Mouse (Mus musculus) mouse trophoblast stem cell (cell line): ENCODE measurements around the gene Frem2.

ENCODE experiments used
- in situ Hi-C, 2 experiments: fragments of 300-500 bp; cut with MseI, MboI; formaldehyde crosslinking; loops; 2 replicates in 1 of 2; 3 replicates in 1 of 2; pipeline ENCODE4 v1.15.1; 2025

The Frem2 gene

DNA sequence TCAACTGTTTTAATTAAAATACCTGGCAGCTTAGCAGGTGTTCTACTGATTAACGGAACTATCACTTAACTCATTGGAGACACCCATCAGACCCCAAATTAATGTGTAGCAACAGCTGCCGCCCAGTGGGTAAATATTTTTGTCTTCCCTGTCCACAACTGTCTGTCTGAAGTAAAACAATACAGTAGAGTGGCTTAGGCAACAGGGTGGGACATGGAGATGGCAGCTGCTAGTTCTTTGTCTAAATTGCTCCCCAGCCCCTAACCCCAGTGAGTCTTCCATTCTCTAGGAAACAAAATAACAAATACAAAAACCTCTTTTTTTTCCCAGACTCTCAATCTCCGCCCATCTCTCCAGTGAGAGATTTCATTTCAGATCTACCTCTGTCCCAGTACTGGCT lies 36.2 kb downstream of the Frem2 start:
- in situ Hi-C loops, result no loop called here

DNA sequence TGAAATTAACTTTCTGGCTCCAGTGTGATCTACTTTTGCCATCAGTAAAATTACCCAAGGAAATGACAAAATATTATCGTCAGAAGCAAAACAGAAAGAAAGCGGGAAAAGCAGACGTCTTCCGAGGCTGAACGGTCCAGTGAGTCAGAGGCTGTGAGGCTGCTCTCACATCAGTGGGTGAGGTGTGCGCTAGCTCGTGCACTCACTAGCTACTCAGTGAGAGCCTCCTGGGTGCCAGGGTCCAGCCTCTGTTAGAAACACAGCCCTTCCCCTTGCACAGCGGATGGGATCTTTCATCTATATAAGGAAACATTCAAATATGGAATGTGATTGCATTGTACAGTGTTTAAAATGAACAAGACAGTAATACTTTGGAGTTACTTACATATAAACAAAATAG lies 36.8 kb downstream of the Frem2 start:
- in situ Hi-C loops, result no loop called here

DNA sequence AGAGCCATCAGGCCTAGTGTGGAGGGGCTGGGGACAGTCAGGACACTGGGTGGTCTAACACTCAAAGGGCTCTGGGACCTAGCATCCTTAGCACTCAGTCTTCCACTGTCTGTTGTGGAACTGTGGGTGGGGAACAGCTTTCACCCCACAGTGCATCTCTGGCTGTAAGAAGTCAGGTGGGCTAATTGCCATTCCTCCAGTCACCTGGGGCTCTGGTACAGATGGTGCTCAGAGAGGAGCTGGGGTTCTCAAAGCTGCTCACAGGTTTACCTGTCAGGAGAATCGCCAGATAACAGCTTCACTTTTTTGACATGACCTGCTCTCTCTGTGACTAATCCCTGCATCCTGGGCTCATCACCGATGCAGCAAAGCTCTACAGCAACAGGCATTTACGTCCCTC lies 46.0 kb downstream of the Frem2 start:
- in situ Hi-C loops, result no loop called here

DNA sequence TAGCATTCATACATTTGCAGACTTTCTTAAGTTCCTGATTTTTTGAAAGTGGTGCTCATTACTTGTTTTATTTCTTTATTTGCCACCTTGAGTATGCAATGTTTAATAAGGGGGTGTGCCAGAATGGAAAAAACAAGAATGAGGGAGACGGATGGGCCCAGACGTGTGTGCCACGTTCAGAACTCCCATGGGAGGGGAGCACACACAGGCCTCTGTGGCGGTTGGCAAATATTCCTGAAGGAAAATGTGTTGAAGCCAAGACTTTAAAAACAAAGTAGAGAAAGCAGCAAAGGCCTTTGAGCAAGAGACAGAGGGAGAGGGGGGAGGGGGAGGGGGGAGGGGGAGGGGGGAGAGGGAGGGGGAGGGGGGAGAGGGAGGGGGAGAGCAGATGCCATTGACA lies 47.3 kb downstream of the Frem2 start:
- in situ Hi-C loops, result no loop called here

DNA sequence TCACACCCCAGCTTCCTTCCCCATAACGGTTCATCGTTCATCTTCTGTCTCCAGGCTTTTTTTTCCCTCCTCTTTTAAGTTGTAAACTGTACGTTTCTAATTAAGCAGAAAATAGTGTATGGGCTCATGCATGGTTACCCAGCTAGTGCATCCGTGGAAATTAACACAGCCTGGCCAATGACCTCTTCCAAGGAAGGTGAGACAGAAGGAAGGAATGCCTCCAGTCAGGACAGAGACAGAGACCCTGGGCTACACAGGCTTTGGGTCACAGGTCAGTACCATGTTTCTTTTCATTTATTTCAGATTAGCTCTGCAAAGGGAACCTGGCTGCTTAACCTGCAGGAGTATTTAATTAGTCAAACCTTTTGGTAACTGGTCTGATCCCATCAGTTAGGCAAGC lies 57.0 kb downstream of the Frem2 start:
- in situ Hi-C loops, result no loop called here

DNA sequence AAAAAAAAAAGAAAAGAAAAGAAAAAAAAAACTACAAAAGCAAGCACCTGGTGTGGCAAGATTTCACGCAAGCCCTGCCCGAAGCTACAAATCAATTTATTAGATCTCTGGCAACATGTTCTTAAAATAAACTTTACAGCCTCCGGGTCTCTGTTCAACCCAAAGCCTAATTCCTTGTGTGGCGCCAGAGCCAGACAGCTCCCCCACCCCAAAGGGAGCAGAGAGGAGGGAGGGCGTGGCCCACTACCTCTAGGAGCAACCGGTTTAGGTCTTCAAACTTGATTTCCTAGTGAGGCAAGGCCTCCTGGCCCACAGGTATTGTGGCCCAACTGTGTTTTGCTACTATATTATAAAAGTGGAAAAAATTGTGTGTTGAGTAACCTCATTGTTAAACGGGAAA lies 57.8 kb downstream of the Frem2 start:
- in situ Hi-C loops, result no loop called here

DNA sequence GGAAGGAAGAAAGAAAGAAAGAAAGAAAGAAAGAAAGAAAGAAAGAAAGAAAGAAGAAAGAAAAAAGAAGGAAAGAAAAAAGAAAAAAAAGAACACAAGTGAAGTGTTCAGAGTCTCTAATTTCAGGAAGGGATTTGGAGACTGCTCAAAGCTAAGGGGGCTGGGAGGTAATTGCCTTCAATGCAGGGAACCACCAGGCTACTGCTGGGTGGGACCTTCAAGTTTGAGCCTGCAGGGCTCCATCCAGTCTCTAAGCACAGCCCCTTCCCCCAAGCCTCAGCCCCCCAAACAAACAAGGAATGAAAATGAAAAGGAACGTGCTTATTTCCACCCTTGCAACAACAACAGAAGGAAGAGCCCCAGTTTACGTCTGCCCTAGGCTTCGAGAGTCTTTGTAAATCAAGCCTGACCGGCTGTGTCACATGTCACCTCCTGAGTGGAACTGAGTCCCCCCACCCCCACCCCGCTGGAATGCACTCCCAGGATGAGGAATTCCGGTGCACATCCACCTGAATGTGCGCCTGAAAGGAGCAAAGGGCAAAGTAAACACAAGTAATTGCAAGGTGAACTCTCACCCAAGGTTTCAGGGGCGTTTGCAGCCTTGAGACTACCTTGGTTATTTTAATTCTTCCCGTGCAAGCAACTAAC lies 58.9 kb downstream of the Frem2 start:
- in situ Hi-C loops, result no loop called here

DNA sequence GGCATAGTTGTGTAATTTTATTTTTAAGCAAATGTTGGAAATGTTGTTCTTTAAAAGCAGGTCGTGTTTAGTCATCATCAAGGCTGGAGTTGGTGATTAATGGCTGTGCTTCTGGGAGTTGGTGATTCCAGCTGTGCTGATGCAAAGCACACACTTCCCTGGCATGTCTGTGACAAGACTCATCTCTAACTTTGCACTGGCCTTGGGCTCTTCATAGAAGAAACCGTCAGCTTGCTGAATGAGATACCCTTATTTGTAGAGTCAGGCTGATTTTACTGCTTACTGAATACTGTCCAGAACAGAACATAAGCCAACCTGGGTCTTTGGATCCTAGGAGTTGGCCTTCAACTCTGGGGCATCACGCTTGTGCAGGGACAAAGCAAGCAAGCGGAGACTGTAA lies 62.7 kb downstream of the Frem2 start:
- in situ Hi-C loops, result no loop called here

DNA sequence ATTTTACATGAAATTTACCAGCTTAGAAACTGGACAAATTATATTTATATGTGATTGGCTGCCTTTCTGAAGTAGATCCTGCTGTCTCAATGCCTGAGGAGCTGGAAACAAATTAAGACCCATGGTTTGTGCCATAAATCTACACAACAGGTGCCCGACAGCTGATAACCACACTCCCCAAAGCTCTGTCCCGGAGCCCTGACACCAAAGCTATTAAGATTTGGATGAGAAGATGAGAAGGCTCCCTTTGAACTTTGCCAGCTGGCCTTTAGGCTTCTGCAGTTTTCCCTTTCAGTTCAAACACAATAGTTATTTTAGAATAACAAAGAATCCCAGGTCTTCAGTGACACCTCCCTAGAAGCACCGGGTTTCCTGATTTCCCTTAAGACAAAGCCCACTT lies 63.4 kb downstream of the Frem2 start:
- in situ Hi-C loops, result no loop called here

DNA sequence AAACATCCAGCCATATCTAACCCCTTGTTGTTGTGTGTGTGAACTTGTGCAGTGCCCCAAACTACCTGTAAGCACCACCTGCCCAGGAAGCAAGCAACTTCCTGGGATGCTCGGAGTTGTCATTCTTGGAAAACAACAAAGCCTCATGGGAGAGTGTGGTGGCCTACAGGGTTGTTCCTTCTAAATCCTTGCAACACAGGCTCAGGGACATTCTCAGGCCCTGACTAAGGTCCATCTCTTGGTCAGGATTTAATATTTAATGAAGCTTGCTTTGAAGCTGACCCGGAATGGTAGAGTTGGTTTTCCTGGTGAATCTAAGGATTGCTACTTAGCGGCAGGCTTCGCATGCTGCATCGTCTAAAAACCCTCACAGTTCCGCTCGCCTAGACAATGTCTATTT lies 65.1 kb downstream of the Frem2 start:
- in situ Hi-C loops, result no loop called here

DNA sequence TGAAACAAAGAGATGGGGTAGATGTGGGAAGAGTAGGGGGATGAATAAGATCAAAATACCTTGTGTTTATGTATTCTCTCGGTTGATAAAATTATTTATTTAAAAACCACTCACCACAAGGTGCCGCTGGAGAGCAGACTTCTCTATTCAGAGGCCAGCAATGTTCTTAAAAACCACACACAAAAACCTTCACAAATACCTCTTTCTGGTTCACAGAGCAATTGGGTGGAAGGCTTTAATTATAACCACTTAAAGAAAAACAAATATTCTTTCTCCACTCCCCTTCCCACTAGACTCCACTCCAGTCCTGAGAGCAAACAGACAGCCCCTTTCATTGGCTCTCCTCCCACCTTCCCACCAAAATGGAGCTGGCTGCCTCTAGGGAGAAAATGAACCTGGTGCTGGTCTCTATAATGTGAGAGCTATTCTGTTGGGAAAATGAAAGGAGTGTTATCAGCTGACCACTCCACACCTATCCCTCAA lies 67.0 kb downstream of the Frem2 start:
- in situ Hi-C loops, result no loop called here

DNA sequence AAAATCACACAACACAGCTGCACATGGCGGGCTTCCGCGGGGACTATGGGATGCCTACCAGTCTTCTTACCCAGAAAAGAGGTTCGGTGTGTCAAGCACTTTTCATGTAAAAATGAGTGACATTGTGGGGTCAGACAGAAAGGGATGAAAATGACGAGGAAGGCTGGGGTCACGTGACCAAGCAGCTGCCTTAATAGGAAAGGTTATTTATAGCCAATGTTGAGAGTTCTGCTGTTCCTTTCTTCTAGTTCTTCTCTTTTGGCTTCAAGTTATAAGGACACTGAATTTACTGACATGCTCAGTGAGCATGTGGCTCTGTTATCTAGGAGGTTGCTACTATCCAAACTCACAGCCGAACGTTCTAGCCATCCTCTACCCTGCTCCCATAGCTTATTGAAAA lies 73.9 kb downstream of the Frem2 start:
- in situ Hi-C loops, result no loop called here

DNA sequence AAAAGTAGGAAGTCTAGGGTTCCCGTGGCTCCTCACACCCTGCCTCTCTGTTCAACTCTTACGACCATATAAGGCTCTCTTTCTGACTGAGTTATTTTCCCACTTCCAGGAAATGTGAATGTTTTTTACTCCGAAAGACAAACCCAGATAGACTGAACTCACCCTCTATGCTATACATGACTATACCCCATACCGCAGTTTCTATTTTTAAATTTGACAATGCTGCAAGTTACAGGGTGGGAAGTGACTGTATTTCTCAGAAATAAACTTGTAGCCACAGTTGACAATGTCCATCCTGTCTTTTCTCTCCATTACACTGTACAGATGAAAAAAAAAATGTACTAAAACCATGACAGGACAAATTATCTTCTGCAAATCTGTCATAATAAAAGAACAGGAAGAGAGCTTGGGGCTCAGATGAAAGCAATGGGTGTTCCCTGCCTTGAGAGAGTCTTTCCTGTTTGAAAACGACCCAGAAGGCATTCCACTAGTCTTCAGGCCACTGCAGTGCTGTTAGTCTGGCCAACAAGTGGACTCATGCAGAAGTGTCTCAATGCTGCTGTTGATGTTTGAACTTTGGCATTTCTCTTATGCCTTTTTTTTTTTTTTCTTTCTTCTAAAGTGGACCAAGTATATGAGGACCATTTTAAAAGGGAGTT lies 76.4 kb downstream of the Frem2 start:
- in situ Hi-C loops, result no loop called here

DNA sequence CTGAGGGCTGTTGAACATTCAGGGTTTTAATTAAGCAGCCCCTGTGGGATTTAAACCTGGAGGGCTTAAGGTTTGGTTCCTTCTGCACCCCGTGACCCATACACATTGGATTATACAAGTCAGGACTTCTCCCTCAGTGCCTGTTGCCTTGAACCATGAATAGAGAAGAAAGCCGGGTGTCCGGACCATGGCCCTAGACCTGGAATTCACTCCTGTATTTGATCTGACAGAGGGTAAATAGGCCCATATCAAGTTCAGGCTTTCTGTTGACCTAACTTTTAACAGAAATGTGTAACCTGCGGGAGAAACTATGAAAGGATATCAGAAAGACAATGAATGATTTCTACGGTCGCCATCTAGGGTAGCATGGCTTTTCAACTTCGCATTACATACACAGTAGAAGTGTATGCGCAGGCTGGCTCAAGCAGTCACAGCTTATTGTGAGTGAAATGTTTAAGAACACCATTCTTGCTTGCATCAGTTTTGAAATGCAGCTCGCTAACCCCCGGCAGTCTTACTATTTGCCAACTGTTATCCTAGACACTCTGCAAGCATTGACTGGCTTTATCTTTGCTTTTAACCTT lies 77.9 kb downstream of the Frem2 start:
- in situ Hi-C loops, result no loop called here

DNA sequence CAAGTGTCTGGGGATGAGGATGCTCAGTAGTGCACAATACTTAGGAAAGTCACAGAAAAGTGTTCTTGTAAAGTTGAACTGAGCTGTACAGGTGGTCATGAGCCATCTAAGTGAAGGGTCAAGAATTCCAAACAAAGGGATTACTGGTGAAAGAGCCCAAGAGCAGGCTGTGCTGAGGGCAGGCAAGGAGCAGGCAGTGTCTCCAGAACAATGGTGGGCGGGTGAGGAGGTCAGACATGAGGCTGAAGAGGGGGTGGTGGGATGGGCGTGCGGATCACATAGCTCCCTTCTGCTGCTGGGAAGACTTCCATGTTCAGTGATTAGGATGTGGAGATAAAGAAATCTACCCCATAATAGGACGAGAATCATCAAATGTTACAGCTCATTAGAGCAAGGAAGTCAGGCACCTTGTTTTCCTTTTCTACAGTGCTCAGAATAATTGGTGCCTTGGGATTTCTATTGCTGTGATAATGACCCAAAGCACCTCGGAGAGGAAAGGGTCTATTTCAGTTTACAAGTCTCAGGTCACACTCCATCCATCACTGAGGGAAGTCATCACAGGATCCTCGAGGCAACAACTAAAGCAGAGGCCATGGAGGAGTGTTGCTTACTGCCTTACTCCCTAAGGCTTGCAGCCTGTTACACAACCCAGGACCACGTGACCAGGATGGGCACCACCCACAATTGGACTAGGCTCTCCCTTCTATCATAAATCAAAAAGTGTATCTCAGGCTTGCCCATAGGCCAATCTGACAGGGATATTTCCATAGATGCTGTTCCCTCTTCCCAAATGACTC lies 80.6 kb downstream of the Frem2 start:
- in situ Hi-C loops, result no loop called here

DNA sequence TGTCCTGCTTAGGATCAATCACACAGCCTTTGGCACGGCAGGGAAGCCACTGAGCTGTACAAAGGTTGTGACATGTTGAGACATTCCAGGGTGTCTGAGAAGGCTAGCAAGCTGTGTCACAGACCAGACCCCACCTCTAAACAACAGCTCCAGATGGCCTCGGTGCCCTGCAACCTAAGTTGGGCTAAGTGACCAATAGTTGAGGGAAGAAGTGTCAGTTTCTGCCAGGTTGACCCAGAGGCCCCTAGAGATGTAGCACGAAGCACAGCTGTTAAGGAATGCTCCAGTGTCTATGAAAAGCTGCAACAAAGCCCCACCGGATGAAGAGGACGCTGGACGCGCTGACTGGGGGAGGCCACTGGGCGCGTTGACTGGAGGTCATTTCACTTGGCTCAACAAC lies 83.0 kb downstream of the Frem2 start:
- in situ Hi-C loops, result no loop called here

DNA sequence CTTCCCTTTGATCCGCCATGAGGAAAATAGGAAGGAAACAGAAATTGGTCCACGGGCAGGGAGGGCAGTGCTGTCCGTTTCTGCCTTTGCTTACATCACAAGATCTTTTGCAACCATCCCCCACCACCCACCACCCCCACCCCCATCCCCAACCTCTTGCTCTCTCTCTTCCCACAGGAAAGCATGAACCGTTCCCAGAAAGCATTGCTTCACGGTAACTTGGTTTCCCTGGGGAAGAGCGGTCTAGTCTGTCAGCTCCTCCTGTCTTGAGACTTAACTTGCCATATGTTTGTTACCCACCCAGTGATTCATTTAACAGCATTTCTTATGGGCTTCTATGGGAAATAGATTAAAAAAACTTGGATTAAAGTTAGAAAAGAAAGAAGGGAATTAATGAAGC lies 85.5 kb downstream of the Frem2 start:
- in situ Hi-C loops, result no loop called here

DNA sequence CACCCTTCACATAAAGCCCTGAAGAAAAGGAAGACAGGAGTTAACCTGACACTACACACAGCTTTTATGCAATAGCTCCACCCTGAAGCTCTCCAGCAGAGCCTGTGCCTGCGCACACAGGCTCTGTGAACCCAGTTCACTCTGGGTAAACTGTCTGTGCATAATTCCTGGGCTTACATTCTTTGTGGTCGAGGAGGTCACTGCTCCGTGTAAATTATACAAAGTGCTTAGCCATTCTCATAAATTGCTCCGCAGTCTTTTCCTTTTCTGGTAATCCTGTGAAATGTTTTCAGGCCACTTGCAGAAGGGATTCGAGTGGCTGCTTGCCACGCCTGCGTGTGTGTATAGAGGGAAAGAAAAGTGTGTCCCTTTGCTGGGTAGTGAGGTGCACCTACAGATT lies 92.6 kb downstream of the Frem2 start:
- in situ Hi-C loops, result no loop called here

DNA sequence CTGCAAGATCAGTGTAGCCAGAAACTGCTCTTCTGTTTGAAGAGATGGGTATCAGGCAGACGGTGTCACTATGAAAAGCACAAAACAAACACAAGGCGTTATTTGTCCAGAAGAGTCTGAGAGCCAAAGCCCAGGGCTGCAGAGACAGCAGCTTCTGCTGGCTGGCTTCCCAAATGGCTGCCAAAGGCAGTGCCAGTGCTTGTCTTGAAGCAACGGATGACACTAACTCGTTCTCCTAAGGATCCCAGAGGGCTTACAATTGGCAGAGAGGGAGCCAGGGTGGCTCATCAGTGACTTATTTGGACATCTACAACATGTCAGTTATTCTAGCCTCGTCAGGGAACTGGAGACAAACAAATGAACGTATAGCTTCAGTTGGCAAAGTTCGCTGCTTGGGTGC lies 93.4 kb downstream of the Frem2 start:
- in situ Hi-C loops, result no loop called here

DNA sequence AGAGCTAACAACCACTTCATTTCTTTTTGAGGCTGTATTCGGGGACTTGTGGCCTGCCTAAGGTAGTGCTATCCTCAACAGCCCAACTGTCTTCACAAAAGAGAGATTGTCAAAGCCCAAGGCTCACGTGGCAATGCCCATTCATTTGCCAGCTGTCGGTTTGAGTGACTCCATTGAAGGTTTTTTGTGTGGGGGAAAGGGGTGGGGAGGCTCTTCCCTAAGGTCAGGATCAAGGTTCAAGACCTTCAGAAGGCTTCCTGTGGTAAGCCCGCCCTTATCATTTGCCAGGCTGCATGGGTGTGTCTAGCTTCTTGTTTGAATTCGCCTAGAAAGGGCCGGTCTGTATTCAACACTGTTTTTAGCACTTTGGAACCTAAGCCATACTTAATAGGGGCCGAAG lies 95.3 kb downstream of the Frem2 start:
- in situ Hi-C loops, result no loop called here

DNA sequence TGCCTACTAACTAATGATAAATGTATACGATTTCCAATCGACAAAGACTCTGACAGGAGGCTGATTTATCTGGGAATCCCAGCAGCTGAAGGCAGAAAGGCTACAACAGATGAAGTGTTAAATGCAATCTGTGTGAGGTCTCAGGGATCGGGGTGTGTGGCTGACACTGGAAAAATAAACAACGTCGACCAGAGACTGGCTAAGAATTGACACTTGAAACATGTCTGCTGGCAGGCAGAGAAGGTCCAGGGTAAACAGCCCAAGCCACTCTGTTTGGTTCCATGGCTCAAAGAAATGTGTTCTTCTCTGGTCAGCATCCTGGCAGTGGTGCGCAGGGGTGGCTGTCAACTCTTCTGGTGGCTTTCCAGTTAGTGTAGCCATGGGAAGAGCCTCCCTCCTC lies 98.1 kb downstream of the Frem2 start:
- in situ Hi-C loops, result no loop called here

DNA sequence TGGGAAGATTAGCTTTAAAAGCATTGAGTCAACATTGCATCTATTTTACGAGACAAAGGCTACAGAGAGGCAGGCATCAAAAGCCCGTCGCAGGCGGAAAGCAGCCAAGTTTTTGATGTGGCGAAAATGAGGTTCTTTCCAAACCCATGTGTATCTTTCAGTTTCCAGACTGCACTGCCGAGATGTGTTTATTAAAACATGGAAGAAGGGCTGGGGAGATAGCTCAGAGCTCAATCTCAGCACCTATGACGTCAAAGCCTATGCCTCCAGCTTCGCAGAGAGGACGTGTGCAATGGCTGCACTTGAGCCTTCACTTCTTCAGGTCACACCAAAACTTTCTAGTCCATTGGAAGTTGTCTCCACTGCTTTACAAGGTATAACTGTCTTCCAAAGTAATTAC lies 98.9 kb downstream of the Frem2 start:
- in situ Hi-C loops, result no loop called here
